Mouse (Mus musculus) forebrain, postnatal 0 days (tissue): ENCODE measurements around the gene Hoxb3. TPM values are rescaled to one million over a fixed set of nuclear protein-coding genes. Genes with fewer than 3 reads are reported as not detected.

ENCODE experiments used
- ATAC-seq: fragments of 200-750 bp; cut with Nextera tagmentation; 2 replicates; pipeline ENCODE4 v1.8.0; 2017; ENCODE audit warnings: mild to moderate bottlenecking, moderate library complexity
- DNase-seq: peaks from one replicate; pipeline ENCODE4 v3.0.0-alpha.2; 2015
- H3K27ac ChIP-seq: fragments of 300-500 bp; sonication (generic); 2 replicates; pipeline ENCODE4 v1.5.1; 2014; ENCODE audit warnings: low read depth, mild to moderate bottlenecking, antibody characterized with exemption, low read length, moderate library complexity, mixed read lengths
- H3K27me3 ChIP-seq: fragments of 300-500 bp; sonication (generic); 2 replicates; pipeline ENCODE4 v1.6.1; 2014; ENCODE audit warnings: mild to moderate bottlenecking, low read length, mixed read lengths; ENCODE audit not compliant: insufficient read depth
- H3K36me3 ChIP-seq: fragments of 300-500 bp; sonication (generic); 2 replicates; pipeline ENCODE4 v1.6.1; 2014; ENCODE audit warnings: mild to moderate bottlenecking, moderate library complexity; ENCODE audit not compliant: insufficient read depth
- H3K4me1 ChIP-seq: fragments of 300-500 bp; sonication (generic); 2 replicates; pipeline ENCODE4 v1.6.1; 2014; ENCODE audit warnings: antibody characterized with exemption; ENCODE audit not compliant: insufficient read depth
- H3K4me2 ChIP-seq: fragments of 300-500 bp; sonication (generic); 2 replicates; pipeline ENCODE4 v1.6.1; 2014; ENCODE audit warnings: low read depth, mild to moderate bottlenecking, moderate library complexity
- H3K4me3 ChIP-seq: fragments of 300-500 bp; sonication (generic); 2 replicates; pipeline ENCODE4 v1.5.1; 2014; ENCODE audit warnings: low read depth, low read length, mixed read lengths
- H3K9ac ChIP-seq: fragments of 300-500 bp; sonication (generic); 2 replicates; pipeline ENCODE4 v1.6.1; 2014; ENCODE audit warnings: mild to moderate bottlenecking
- H3K9me3 ChIP-seq: fragments of 300-500 bp; sonication (generic); 2 replicates; pipeline ENCODE4 v1.6.1; 2016; ENCODE audit warnings: low read length
- CTCF ChIP-seq: sonication (generic); IDR thresholded peaks from 2 replicates; pipeline ENCODE4 v1.5.1; 2016; ENCODE audit warnings: antibody characterized with exemption, control low read depth, low read depth
- WGBS: fragments of 180-500 bp; shearing (Covaris S2); extraction: QIAGEN DNeasy Blood & Tissue Kit; methylation state at CpG from one replicate; pipeline ENCODE4 v1.1.7; 2014; 5-methylcytosine and 5-hydroxymethylcytosine counted together
- polyA plus RNA-seq: library from polyadenylated mRNA; unstranded; fragments of >200 nt; fragmentation: Nextera tagmentation; extraction: Ambion mirVana; gene quantifications from 2 replicates; pipeline ENCODE4 v1.2.1, GENCODE M21; 2015
- total RNA-seq: library from RNA; depleted of rRNA; stranded (reverse); fragments of >200 nt; gene quantifications from 2 replicates; pipeline ENCODE4 v1.2.3, GENCODE M21; 2014

Gene Hoxb3
- total and polyA plus RNA-seq, 2 experiments from 2014 or later: not detected

DNA sequence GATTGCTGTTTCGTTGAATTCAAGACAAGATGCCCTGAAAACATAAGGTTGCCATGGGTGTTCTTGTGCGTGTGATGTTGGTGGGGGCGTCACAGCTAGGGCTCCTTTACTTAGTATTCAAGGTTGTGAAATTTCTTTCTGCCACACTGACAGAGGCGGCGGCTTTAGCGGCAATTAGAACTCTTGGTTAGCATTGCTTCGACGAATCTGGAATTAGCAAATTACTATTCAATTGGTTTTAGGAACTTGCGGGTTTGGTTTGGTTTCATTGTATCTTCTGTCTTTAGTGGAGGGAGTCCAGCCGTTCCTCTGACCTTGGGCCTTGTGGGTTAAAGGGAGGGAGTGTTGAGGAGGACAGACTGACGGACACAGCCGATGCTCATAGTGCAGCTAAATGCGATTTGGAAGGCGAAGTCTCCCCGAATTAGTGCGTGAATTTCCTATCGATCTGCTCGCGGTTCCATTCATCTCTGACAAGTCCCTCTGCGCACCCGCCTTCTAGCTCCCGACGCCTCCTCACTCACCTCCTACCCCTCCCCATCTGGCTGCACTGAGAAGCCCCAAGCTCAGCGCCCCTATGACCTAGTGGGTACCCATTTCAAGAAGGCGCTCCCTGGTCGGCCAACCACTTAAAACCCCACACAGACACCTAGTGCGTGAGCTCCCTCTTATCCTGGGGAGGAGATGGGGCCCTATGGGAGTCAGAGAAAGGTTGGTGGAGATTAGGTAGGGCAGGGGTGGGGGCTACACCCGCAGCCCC is 5.3 kb upstream of the Hoxb3 start, which contains the start of gene Hoxb4:
Gene Hoxb4 (plus strand): TSS at position 660 of the 760 bp plus-strand sequence.
- Histone ChIP-seq H3K27ac (no peak within 1 kb of the TSS), H3K9me3 (no peaks in the 10 kb centered on the region), H3K4me1 (no peaks in the 10 kb centered on the region), H3K36me3 (no peaks in the 10 kb centered on the region), H3K4me3 (no peak within 1 kb of the TSS), H3K9ac (no peak within 1 kb of the TSS), H3K27me3 (peaks cover 99% of the 10 kb centered on the region), H3K4me2 (peak within 1 kb of the TSS; percentile 10; the same call in 1 of the 2 replicates)
- DNase-seq (peak; percentile 62), ATAC-seq (no peak)
- TF ChIP-seq CTCF: no peak
- 1% methylated on average over 28 of the region's 28 CpGs for WGBS

- ATAC-seq (no peak), DNase-seq (no peak)
- peak overlapping the region; percentile 10; the same call in 1 of the 2 replicates for H3K4me2 ChIP-seq
- whole genome bisulfite sequencing: under 1% methylated on average over 34 of the region's 45 CpGs
- no peak overlapping the region for H3K4me3 ChIP-seq
- no peaks in the 10 kb centered on the region for H3K36me3 ChIP-seq
- H3K4me1 ChIP-seq: no peaks in the 10 kb centered on the region
- no peak for TF ChIP-seq CTCF
- H3K9ac ChIP-seq: no peak overlapping the region
- H3K9me3 ChIP-seq: no peaks in the 10 kb centered on the region
- no peak overlapping the region for H3K27ac ChIP-seq
- peaks cover 99% of the 10 kb centered on the region for H3K27me3 ChIP-seq
Observed at GRCm38 (mm10) chr11:96318368-96319070, 4.6 kb upstream of the Hoxb3 start.

DNA sequence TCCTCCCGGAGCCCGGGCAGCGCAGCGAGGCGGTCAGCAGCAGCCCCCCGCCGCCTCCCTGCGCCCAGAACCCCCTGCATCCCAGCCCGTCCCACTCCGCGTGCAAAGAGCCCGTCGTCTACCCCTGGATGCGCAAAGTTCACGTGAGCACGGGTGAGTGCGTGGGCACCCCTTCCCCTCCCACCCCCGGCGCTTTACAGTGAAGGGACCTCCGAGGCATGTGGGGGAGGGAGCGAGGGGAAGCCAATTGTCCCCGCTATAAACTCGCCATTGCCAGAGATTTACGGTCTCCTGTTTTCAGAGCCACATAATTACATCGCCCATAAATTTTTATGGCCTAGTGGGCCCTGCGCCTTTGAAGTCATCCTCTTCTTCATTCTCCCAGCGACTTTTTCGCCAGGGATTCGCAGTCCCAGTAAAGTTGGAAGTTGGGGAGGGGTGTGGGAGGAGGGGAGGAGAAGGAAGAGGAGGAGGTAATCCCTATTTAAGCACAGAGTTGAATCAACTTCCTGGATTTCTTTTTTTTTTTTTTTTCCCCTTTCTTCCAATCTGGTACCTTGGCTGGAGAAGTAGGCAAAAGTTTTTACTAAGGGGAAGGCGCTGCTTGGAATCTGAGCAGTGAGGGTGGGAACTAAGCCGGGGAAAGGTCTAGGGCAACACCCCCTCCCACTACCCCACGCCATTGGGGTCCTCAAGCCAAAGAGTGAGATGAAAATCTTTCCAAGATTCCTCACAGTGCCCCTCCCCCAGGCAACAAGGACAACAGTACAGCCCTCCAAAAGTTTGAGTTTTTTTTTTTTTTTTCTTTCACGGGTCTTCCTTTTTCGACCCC is 3.8 kb upstream of the Hoxb3 start:
- no peak for TF ChIP-seq CTCF
- ATAC-seq (no peak), DNase-seq (no peak)
- H3K36me3 ChIP-seq: no peaks in the 10 kb centered on the region
- no peak overlapping the region for H3K4me3 ChIP-seq
- no peak overlapping the region for H3K27ac ChIP-seq
- H3K9me3 ChIP-seq: no peaks in the 10 kb centered on the region
- peaks cover 99% of the 10 kb centered on the region for H3K27me3 ChIP-seq
- H3K4me1 ChIP-seq: no peaks in the 10 kb centered on the region
- under 1% methylated on average over 26 of the region's 34 CpGs for WGBS
- H3K9ac ChIP-seq: no peak overlapping the region
- H3K4me2 ChIP-seq: peak overlapping the region; percentile 10; the same call in 1 of the 2 replicates

DNA sequence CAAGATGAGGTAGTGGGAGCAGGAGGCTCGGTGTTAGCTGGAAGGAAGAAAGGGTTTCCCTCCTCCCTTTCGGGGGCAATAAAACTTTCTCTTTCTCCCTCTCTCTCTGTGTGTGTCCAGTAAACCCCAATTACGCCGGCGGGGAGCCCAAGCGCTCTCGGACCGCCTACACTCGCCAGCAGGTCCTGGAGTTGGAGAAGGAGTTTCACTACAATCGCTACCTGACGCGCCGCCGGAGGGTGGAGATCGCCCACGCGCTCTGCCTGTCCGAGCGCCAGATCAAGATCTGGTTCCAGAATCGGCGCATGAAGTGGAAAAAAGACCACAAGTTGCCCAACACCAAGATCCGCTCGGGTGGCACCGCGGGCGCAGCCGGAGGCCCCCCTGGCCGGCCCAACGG is 3.2 kb upstream of the Hoxb3 start:
- Histone ChIP-seq H3K4me1 (no peaks in the 10 kb centered on the region), H3K4me2 (no peak overlapping the region), H3K4me3 (no peak overlapping the region), H3K27ac (no peak overlapping the region), H3K9me3 (no peaks in the 10 kb centered on the region), H3K36me3 (no peaks in the 10 kb centered on the region), H3K9ac (no peak overlapping the region), H3K27me3 (peaks cover 99% of the 10 kb centered on the region)
- 2% methylated on average over 29 of the region's 29 CpGs for WGBS
- TF ChIP-seq CTCF: no peak
- ATAC-seq (no peak), DNase-seq (no peak)

DNA sequence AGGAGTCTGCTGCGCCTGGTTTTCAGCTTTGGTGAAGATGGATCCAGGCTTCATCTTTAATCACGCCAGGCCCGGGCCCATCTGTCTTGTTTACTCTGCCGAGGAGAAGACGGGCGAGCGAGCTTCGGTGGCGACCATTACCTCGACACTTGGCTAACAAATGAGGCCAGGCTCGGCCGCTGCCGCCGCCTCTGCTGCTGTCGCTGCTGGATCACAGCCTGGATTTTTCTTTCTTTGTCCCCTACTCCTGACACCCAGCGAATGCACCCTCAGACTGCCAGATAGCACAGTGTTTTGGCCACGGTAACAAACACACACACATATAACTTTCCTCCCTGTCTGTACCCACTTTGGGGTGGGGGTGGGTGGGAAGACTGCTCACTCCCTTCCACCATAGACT is 2.4 kb upstream of the Hoxb3 start:
- peaks cover 99% of the 10 kb centered on the region for H3K27me3 ChIP-seq
- H3K4me3 ChIP-seq: no peak overlapping the region
- ATAC-seq: no peak
- TF ChIP-seq CTCF: no peak
- under 1% methylated on average over 17 of the region's 17 CpGs for WGBS
- no peak for DNase-seq
- no peak overlapping the region for H3K9ac ChIP-seq
- no peak overlapping the region for H3K4me2 ChIP-seq
- no peaks in the 10 kb centered on the region for H3K36me3 ChIP-seq
- H3K4me1 ChIP-seq: no peaks in the 10 kb centered on the region
- no peak overlapping the region for H3K27ac ChIP-seq
- no peaks in the 10 kb centered on the region for H3K9me3 ChIP-seq

DNA sequence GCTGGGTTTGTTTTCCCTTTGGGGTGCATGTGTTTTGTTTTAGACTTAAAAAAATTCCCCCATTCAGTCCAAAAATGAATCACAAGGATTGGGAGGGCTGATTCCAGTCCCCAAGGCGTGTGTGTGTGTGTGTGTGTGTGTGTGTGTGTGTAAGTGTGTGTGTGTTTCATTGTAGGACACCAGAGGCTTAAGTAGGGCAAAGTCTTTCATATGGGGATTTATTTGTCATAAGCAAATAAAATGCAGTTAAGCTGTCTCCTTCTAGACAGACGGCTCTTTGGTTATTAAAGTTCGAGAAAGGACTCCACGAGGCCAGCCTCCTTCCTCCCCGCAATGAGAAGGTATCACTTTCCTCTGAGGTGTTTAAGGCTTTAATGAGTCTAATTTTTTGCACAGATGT is 1.3 kb upstream of the Hoxb3 start:
- H3K27me3 ChIP-seq: peaks cover 99% of the 10 kb centered on the region
- no peak overlapping the region for H3K9ac ChIP-seq
- no peak overlapping the region for H3K4me2 ChIP-seq
- no peak overlapping the region for H3K27ac ChIP-seq
- ATAC-seq (no peak), DNase-seq (no peak)
- TF ChIP-seq CTCF: no peak
- H3K4me1 ChIP-seq: no peaks in the 10 kb centered on the region
- H3K4me3 ChIP-seq: no peak overlapping the region
- H3K36me3 ChIP-seq: no peaks in the 10 kb centered on the region
- WGBS: 5% methylated on average over 5 of the region's 5 CpGs
- H3K9me3 ChIP-seq: no peaks in the 10 kb centered on the region
